Mouse (Mus musculus): ENCODE measurements around the gene Naa80. TPM values are rescaled to one million over a fixed set of nuclear protein-coding genes. Genes with fewer than 3 reads are reported as not detected.

The Naa80 gene
- polyA plus RNA-seq (2015; fragmentation: Illumina TruSeq; extraction: RNeasy Lipid Tissue Mini Kit (QIAGEN cat#74804); ENCODE audit: insufficient read depth, low read depth, low replicate concordance) = 10.5 TPM

GRCm38 (mm10) chr9:107578587-107578986 is at the start of gene Naa80:
Gene Naa80, plus strand, starts transcription at chr9:107578887.

GRCm38 (mm10) chr9:107533791-107534407 is 44.8 kb upstream of the Naa80 start, which contains the start of gene Tmem115:
Gene Tmem115, plus strand, starts transcription at chr9:107533945.

GRCm38 (mm10) chr9:107541474-107542351 is 37.0 kb upstream of the Naa80 start, which contains the start of the genes Cyb561d2 and Nprl2:
Gene Cyb561d2, minus strand, starts transcription at chr9:107542193.
Gene Nprl2, plus strand, starts transcription at chr9:107542226.

GRCm38 (mm10) chr9:107547026-107547425 is 31.7 kb upstream of the Naa80 start, which contains the start of gene Zmynd10:
Gene Zmynd10, plus strand, starts transcription at chr9:107547298.

GRCm38 (mm10) chr9:107551117-107551889 is 27.4 kb upstream of the Naa80 start, which contains the start of gene Rassf1:
Gene Rassf1, plus strand, starts transcription at chr9:107551555.

GRCm38 (mm10) chr9:107563029-107563581 is 15.6 kb upstream of the Naa80 start, which contains the start of gene Tusc2:
Gene Tusc2, plus strand, starts transcription at chr9:107563255.

GRCm38 (mm10) chr9:107567702-107568319 is 10.9 kb upstream of the Naa80 start, which contains the start of gene Hyal2:
Gene Hyal2, plus strand, starts transcription at chr9:107567945.

GRCm38 (mm10) chr9:107576357-107577107 is 2.2 kb upstream of the Naa80 start, which contains the start of gene Hyal1:
Gene Hyal1, plus strand, starts transcription at chr9:107576927.

GRCm38 (mm10) chr9:107580501-107581317 is 2.0 kb downstream of the Naa80 start, which contains the start of gene Hyal3:
Gene Hyal3, plus strand, starts transcription at chr9:107580818.

GRCm38 (mm10) chr9:107586974-107587832 is 8.5 kb downstream of the Naa80 start, which contains the start of gene Ifrd2:
Gene Ifrd2, plus strand, starts transcription at chr9:107587642.

GRCm38 (mm10) chr9:107608741-107609432 is 30.2 kb downstream of the Naa80 start, which contains the start of gene Sema3b:
Gene Sema3b, minus strand, starts transcription at chr9:107609229.

Other genes starting within 250 kb of the Naa80 start
- gene Hemk1, start 240.5 kb upstream of the Naa80 start, polyA plus RNA-seq (2015; fragmentation: Illumina TruSeq; extraction: RNeasy Lipid Tissue Mini Kit (QIAGEN cat#74804); ENCODE audit: insufficient read depth, low read depth, low replicate concordance) = 12.6 TPM
- not detected for gene 6430571L13Rik, start 238.3 kb upstream of the Naa80 start, polyA plus RNA-seq (2015; fragmentation: Illumina TruSeq; extraction: RNeasy Lipid Tissue Mini Kit (QIAGEN cat#74804); ENCODE audit: insufficient read depth, low read depth, low replicate concordance)
- gene Cacna2d2, start 179.3 kb upstream of the Naa80 start, polyA plus RNA-seq (2015; fragmentation: Illumina TruSeq; extraction: RNeasy Lipid Tissue Mini Kit (QIAGEN cat#74804); ENCODE audit: insufficient read depth, low read depth, low replicate concordance) = 0.20 TPM
- gene Tmem115, start 44.9 kb upstream of the Naa80 start, polyA plus RNA-seq (2015; fragmentation: Illumina TruSeq; extraction: RNeasy Lipid Tissue Mini Kit (QIAGEN cat#74804); ENCODE audit: insufficient read depth, low read depth, low replicate concordance) = 6.5 TPM
- gene Cyb561d2, start 36.7 kb upstream of the Naa80 start, polyA plus RNA-seq (2015; fragmentation: Illumina TruSeq; extraction: RNeasy Lipid Tissue Mini Kit (QIAGEN cat#74804); ENCODE audit: insufficient read depth, low read depth, low replicate concordance) = 2.8 TPM
- gene Nprl2, start 36.7 kb upstream of the Naa80 start, polyA plus RNA-seq (2015; fragmentation: Illumina TruSeq; extraction: RNeasy Lipid Tissue Mini Kit (QIAGEN cat#74804); ENCODE audit: insufficient read depth, low read depth, low replicate concordance) = 5.4 TPM
- not detected for gene Zmynd10, start 31.6 kb upstream of the Naa80 start, polyA plus RNA-seq (2015; fragmentation: Illumina TruSeq; extraction: RNeasy Lipid Tissue Mini Kit (QIAGEN cat#74804); ENCODE audit: insufficient read depth, low read depth, low replicate concordance)
- 10.7 TPM for gene Rassf1, start 27.3 kb upstream of the Naa80 start, polyA plus RNA-seq (2015; fragmentation: Illumina TruSeq; extraction: RNeasy Lipid Tissue Mini Kit (QIAGEN cat#74804); ENCODE audit: insufficient read depth, low read depth, low replicate concordance)
- 11.3 TPM for gene Tusc2, start 15.6 kb upstream of the Naa80 start, polyA plus RNA-seq (2015; fragmentation: Illumina TruSeq; extraction: RNeasy Lipid Tissue Mini Kit (QIAGEN cat#74804); ENCODE audit: insufficient read depth, low read depth, low replicate concordance)
- gene Hyal2, start 10.9 kb upstream of the Naa80 start, polyA plus RNA-seq (2015; fragmentation: Illumina TruSeq; extraction: RNeasy Lipid Tissue Mini Kit (QIAGEN cat#74804); ENCODE audit: insufficient read depth, low read depth, low replicate concordance) = 12.1 TPM
- 1.7 TPM for gene Hyal1, start 2.0 kb upstream of the Naa80 start, polyA plus RNA-seq (2015; fragmentation: Illumina TruSeq; extraction: RNeasy Lipid Tissue Mini Kit (QIAGEN cat#74804); ENCODE audit: insufficient read depth, low read depth, low replicate concordance)
- 0.76 TPM for gene Hyal3, start 1.9 kb downstream of the Naa80 start, polyA plus RNA-seq (2015; fragmentation: Illumina TruSeq; extraction: RNeasy Lipid Tissue Mini Kit (QIAGEN cat#74804); ENCODE audit: insufficient read depth, low read depth, low replicate concordance)
- gene Ifrd2, start 8.8 kb downstream of the Naa80 start, polyA plus RNA-seq (2015; fragmentation: Illumina TruSeq; extraction: RNeasy Lipid Tissue Mini Kit (QIAGEN cat#74804); ENCODE audit: insufficient read depth, low read depth, low replicate concordance) = 23.7 TPM
- 2.8 TPM for gene Sema3b, start 30.3 kb downstream of the Naa80 start, polyA plus RNA-seq (2015; fragmentation: Illumina TruSeq; extraction: RNeasy Lipid Tissue Mini Kit (QIAGEN cat#74804); ENCODE audit: insufficient read depth, low read depth, low replicate concordance)
- gene Gnai2, start 56.5 kb downstream of the Naa80 start, polyA plus RNA-seq (2015; fragmentation: Illumina TruSeq; extraction: RNeasy Lipid Tissue Mini Kit (QIAGEN cat#74804); ENCODE audit: insufficient read depth, low read depth, low replicate concordance) = 76.6 TPM
- 99.2 TPM for gene Slc38a3, start 90.6 kb downstream of the Naa80 start, polyA plus RNA-seq (2015; fragmentation: Illumina TruSeq; extraction: RNeasy Lipid Tissue Mini Kit (QIAGEN cat#74804); ENCODE audit: insufficient read depth, low read depth, low replicate concordance)
- gene Gnat1, start 100.8 kb downstream of the Naa80 start, polyA plus RNA-seq (2015; fragmentation: Illumina TruSeq; extraction: RNeasy Lipid Tissue Mini Kit (QIAGEN cat#74804); ENCODE audit: insufficient read depth, low read depth, low replicate concordance) = not detected
- 19.9 TPM for gene Sema3f, start 131.6 kb downstream of the Naa80 start, polyA plus RNA-seq (2015; fragmentation: Illumina TruSeq; extraction: RNeasy Lipid Tissue Mini Kit (QIAGEN cat#74804); ENCODE audit: insufficient read depth, low read depth, low replicate concordance)
- 36.6 TPM for gene Rbm5, start 192.1 kb downstream of the Naa80 start, polyA plus RNA-seq (2015; fragmentation: Illumina TruSeq; extraction: RNeasy Lipid Tissue Mini Kit (QIAGEN cat#74804); ENCODE audit: insufficient read depth, low read depth, low replicate concordance)

All from pancreas, adult 10 weeks (tissue).